Mouse (Mus musculus): ENCODE measurements around the gene Ric8a. TPM values are rescaled to one million over a fixed set of nuclear protein-coding genes. Genes with fewer than 3 reads are reported as not detected.

Ric8a gene
- total RNA-seq, 1 experiment = 60.5 TPM

DNA sequence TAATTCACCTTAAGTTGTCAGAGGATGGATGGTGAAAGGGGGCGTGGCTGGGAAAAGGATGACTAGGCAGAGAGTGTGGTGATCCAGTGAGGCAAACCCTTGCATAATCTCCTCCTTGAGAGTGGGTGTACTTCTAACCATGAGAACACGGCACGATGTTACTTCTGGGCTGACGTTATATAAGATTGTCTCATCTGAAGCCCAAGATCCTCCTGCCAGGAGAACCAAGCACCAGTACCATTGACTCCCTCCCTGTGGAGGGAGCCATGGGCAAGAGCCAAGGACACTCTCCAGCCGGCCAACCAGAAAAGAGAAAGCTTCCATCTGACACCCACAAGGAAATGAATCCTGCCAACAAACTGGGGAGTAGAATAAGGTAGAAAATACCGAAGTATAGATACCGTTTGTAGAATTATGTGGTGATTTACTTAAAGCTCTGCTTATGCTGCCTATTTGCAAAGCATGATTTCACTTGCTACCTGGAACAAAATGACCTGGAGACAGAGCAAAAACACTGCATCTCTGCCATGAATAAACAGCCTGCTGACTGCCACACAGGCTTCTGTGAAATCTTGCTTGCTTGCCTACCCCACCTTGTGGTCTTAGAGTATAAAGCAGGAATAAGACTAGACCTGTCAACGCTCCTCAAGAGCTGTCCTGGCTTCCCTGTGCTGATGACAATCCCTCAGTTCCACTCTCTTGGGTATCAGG, 28.4 kb upstream of the Ric8a start:
- no peak for DNase-seq (ENCODE audit: low read depth, low spot score)

DNA sequence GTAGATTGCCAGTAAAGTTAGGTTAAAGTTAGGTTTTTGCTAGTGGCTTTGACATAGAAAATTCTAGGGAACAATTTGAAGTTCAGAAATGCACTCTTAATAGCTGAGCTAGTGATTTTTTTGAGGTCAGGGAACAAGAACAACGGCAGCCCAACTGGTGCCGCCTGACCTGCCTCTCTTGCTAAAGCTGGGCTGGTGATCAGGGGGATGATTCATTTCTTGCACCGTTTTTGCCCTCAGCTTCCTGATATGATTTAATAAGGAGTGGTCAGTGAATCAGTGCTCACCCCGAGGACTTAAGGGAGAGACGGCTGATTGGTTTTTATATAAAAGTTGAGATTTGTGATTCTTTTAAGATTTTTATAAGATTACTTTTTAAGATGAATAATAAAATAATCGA, 25.3 kb upstream of the Ric8a start:
- no peak for DNase-seq (ENCODE audit: low read depth, low spot score)
- H3K9me3 ChIP-seq (ENCODE audit: control insufficient read depth, insufficient read depth, low read depth, low read length) = no peaks in the 10 kb centered on the region
- H3K4me3 ChIP-seq (ENCODE audit: insufficient read depth in 1 of 2, low read depth in 1 of 2, low read length in 2 of 2, poor library complexity in 1 of 2, severe bottlenecking in 1 of 2) = no peak overlapping the region
- TF ChIP-seq HCFC1 (IDR thresholded peaks at IDR 0.05; ENCODE audit: borderline replicate concordance, insufficient read depth, low read length) = no peak
- TF ChIP-seq MAFK (IDR thresholded peaks at IDR 0.05; ENCODE audit: insufficient read depth, low read depth, low read length) = no peak
- TF ChIP-seq ZC3H11A (IDR thresholded peaks at IDR 0.05; ENCODE audit: borderline replicate concordance, low read depth, low read length) = no peak
- no peak for TF ChIP-seq CHD2 (IDR thresholded peaks at IDR 0.05; ENCODE audit: low read depth, low read length)
- TF ChIP-seq ZNF384 (IDR thresholded peaks at IDR 0.05; ENCODE audit: low read depth, low read length) = no peak
- no peaks in the 10 kb centered on the region for H3K36me3 ChIP-seq (ENCODE audit: control insufficient read depth, insufficient read depth, low read length, poor library complexity, severe bottlenecking)
- in situ Hi-C loops (cut with MboI; ENCODE audit: low sequenced_read_pairs in 2 of 2, unreplicated experiment in 2 of 2) = loop anchor here in 1 of 2 experiments (25.0 kb wide), 1 partner anchor 231 kb away; the partner anchor contains the start of gene B4galnt4
- H3K4me1 ChIP-seq (ENCODE audit: control insufficient read depth in 2 of 2, insufficient read depth in 2 of 2, low read length in 2 of 2, poor library complexity in 1 of 2) = peaks cover 0 to 7% of the 10 kb centered on the region in 2 experiments; a peak in 1 of 4 replicates
- no peak overlapping the region for H3K9ac ChIP-seq (ENCODE audit: insufficient read depth, low read depth, low read length, poor library complexity, severe bottlenecking)
- H3K27ac ChIP-seq (ENCODE audit: insufficient read depth, low read depth, low read length, poor library complexity, severe bottlenecking) = no peak overlapping the region

More for the DNA sequence above, 28.4 kb upstream of the Ric8a start:
- H3K9me3 ChIP-seq (ENCODE audit: control insufficient read depth, insufficient read depth, low read depth, low read length) = no peaks in the 10 kb centered on the region
- TF ChIP-seq CHD2 (IDR thresholded peaks at IDR 0.05; ENCODE audit: low read depth, low read length) (no peak), HCFC1 (IDR thresholded peaks at IDR 0.05; ENCODE audit: borderline replicate concordance, insufficient read depth, low read length) (no peak), MAFK (IDR thresholded peaks at IDR 0.05; ENCODE audit: insufficient read depth, low read depth, low read length) (no peak), ZNF384 (IDR thresholded peaks at IDR 0.05; ENCODE audit: low read depth, low read length) (no peak), ZC3H11A (IDR thresholded peaks at IDR 0.05; ENCODE audit: borderline replicate concordance, low read depth, low read length) (no peak)
- no peak overlapping the region for H3K4me3 ChIP-seq (ENCODE audit: insufficient read depth in 1 of 2, low read depth in 1 of 2, low read length in 2 of 2, poor library complexity in 1 of 2, severe bottlenecking in 1 of 2)
- no peaks in the 10 kb centered on the region for H3K36me3 ChIP-seq (ENCODE audit: control insufficient read depth, insufficient read depth, low read length, poor library complexity, severe bottlenecking)
- no peak overlapping the region for H3K27ac ChIP-seq (ENCODE audit: insufficient read depth, low read depth, low read length, poor library complexity, severe bottlenecking)
- no peak overlapping the region for H3K9ac ChIP-seq (ENCODE audit: insufficient read depth, low read depth, low read length, poor library complexity, severe bottlenecking)
- in situ Hi-C loops (cut with MboI; ENCODE audit: low sequenced_read_pairs in 2 of 2, unreplicated experiment in 2 of 2) = loop anchor here in 1 of 2 experiments (25.0 kb wide), 1 partner anchor 234 kb away; the partner anchor contains the start of gene B4galnt4
- peaks cover 0 to 3% of the 10 kb centered on the region in 2 experiments; a peak in 1 of 4 replicates for H3K4me1 ChIP-seq (ENCODE audit: control insufficient read depth in 2 of 2, insufficient read depth in 2 of 2, low read length in 2 of 2, poor library complexity in 1 of 2)

- Histone ChIP-seq H3K27ac (ENCODE audit: insufficient read depth, low read depth, low read length, poor library complexity, severe bottlenecking) (no peak overlapping the region), H3K9ac (ENCODE audit: insufficient read depth, low read depth, low read length, poor library complexity, severe bottlenecking) (no peak overlapping the region), H3K4me3 (ENCODE audit: insufficient read depth in 1 of 2, low read depth in 1 of 2, low read length in 2 of 2, poor library complexity in 1 of 2, severe bottlenecking in 1 of 2) (no peak overlapping the region), H3K9me3 (ENCODE audit: control insufficient read depth, insufficient read depth, low read depth, low read length) (no peaks in the 10 kb centered on the region), H3K36me3 (ENCODE audit: control insufficient read depth, insufficient read depth, low read length, poor library complexity, severe bottlenecking) (peaks cover 4% of the 10 kb centered on the region; the same call in 1 of the 2 replicates), H3K4me1 (ENCODE audit: control insufficient read depth in 2 of 2, insufficient read depth in 2 of 2, low read length in 2 of 2, poor library complexity in 1 of 2) (peaks cover 0 to 4% of the 10 kb centered on the region in 2 experiments; a peak in 1 of 4 replicates)
- DNase-seq (ENCODE audit: low read depth, low spot score) = no peak
- no peak for TF ChIP-seq HCFC1 (IDR thresholded peaks at IDR 0.05; ENCODE audit: borderline replicate concordance, insufficient read depth, low read length)
- TF ChIP-seq MAFK (IDR thresholded peaks at IDR 0.05; ENCODE audit: insufficient read depth, low read depth, low read length) = no peak
- TF ChIP-seq CHD2 (IDR thresholded peaks at IDR 0.05; ENCODE audit: low read depth, low read length) = no peak
- TF ChIP-seq ZC3H11A (IDR thresholded peaks at IDR 0.05; ENCODE audit: borderline replicate concordance, low read depth, low read length) = no peak
- no peak for TF ChIP-seq ZNF384 (IDR thresholded peaks at IDR 0.05; ENCODE audit: low read depth, low read length)
- in situ Hi-C loops (cut with MboI; ENCODE audit: low sequenced_read_pairs in 2 of 2, unreplicated experiment in 2 of 2) = loop anchor here in 1 of 2 experiments (25.0 kb wide), 1 partner anchor 229 kb away; the partner anchor contains the start of gene B4galnt4
Measured at GRCm38 (mm10) chr7:140833341-140833740, 23.4 kb upstream of the Ric8a start.

DNA sequence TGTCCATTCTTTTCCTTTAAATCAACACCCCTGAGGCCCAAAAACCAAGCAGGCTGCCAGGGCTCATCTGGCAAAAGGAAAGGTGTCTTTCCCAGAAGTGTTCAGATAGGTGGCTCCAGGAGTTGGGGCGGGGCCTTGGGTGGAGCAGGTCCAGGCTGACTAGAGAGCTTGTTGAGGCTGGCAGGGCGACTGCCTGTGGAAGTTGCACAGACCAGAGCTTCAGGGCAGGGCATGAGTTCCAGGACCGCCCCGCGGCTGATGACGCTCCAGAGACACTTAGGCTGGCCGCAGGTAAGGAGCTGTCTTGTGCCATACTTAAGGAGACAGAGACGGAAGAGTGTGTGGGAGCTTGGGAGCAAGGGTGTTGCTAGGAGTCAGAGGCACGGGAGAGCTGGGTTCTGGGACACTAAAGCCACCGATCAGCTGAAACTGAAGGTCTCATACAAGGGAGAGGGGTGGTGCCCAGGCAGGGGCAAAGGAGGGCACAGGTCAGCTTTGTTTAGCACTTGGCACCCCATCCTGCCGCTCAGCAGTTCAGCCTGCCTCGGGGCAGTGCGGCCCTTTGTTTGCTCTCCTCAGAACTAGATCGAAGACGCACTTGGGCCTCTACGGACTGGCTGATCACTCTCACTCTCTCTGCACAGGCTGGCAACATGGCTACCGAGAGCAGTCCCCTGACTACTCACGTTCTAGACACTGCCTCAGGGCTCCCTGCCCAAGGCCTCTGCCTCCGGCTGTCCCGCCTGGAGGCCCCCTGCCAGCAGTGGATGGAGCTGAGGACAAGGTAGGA, 21.6 kb upstream of the Ric8a start, which contains the start of gene Urah:
TSS of gene Urah (plus strand) at position 51 of the 790 bp plus-strand sequence.
- TF ChIP-seq ZC3H11A (IDR thresholded peaks at IDR 0.05; ENCODE audit: borderline replicate concordance, low read depth, low read length) (no peak), ZNF384 (IDR thresholded peaks at IDR 0.05; ENCODE audit: low read depth, low read length) (no peak), MAFK (IDR thresholded peaks at IDR 0.05; ENCODE audit: insufficient read depth, low read depth, low read length) (no peak), CHD2 (IDR thresholded peaks at IDR 0.05; ENCODE audit: low read depth, low read length) (no peak), HCFC1 (IDR thresholded peaks at IDR 0.05; ENCODE audit: borderline replicate concordance, insufficient read depth, low read length) (no peak)
- Histone ChIP-seq H3K4me3 (ENCODE audit: insufficient read depth in 1 of 2, low read depth in 1 of 2, low read length in 2 of 2, poor library complexity in 1 of 2, severe bottlenecking in 1 of 2) (peak within 1 kb of the TSS; percentile 58 to 72), H3K4me1 (ENCODE audit: control insufficient read depth in 2 of 2, insufficient read depth in 2 of 2, low read length in 2 of 2, poor library complexity in 1 of 2) (peaks cover 0 to 7% of the 10 kb centered on the region in 2 experiments; a peak in 2 of 4 replicates), H3K9me3 (ENCODE audit: control insufficient read depth, insufficient read depth, low read depth, low read length) (no peaks in the 10 kb centered on the region), H3K27ac (ENCODE audit: insufficient read depth, low read depth, low read length, poor library complexity, severe bottlenecking) (no peak within 1 kb of the TSS), H3K9ac (ENCODE audit: insufficient read depth, low read depth, low read length, poor library complexity, severe bottlenecking) (peak within 1 kb of the TSS; percentile 56), H3K36me3 (ENCODE audit: control insufficient read depth, insufficient read depth, low read length, poor library complexity, severe bottlenecking) (peaks cover 4% of the 10 kb centered on the region; the same call in 1 of the 2 replicates)
- in situ Hi-C loops (cut with MboI; ENCODE audit: low sequenced_read_pairs in 2 of 2, unreplicated experiment in 2 of 2) = loop anchor here in 1 of 2 experiments (25.0 kb wide), 1 partner anchor 227 kb away; the partner anchor contains the start of gene B4galnt4
- no peak for DNase-seq (ENCODE audit: low read depth, low spot score)
